Mouse (Mus musculus): ENCODE measurements around the gene Gm20388.

GRCm38 (mm10) chr8:122469965-122470364 lies 2559.3 kb downstream of the Gm20388 start:
- no peak for TF ChIP-seq POLR2A (IDR thresholded peaks at IDR 0.05; ENCODE audit: low read depth, low read length)
- TF ChIP-seq CTCF (conservative IDR thresholded peaks at IDR 0.05; ENCODE audit: insufficient read depth, insufficient read length, low read depth, low read length): no peak

Measured in kidney, adult 2 months (tissue).